Mouse (Mus musculus) neutrophil, adult 59 days (primary cell): ENCODE measurements around the gene Sult2b1. TPM values are rescaled to one million over a fixed set of nuclear protein-coding genes. Genes with fewer than 3 reads are reported as not detected.

Experiments
- total RNA-seq, 2 experiments: library from RNA; stranded (reverse); gene quantifications; 1 replicate in 1 of 2; 2 replicates in 1 of 2; pipeline ENCODE4 v1.2.4; 2023

Sult2b1 gene
- total RNA-seq, 2 experiments from 2014 or later: not detected

Other genes with a start within 250 kb of the Sult2b1 start
- gene Hsd17b14, start 229.8 kb downstream of the Sult2b1 start, total RNA-seq: not detected
- gene Bcat2, start 214.5 kb downstream of the Sult2b1 start, total RNA-seq: 10 to 100 TPM; 32.2 to 35.8 TPM
- gene Fgf21, start 169.2 kb downstream of the Sult2b1 start, total RNA-seq: not detected
- 1 to 10 TPM in 1 of 2 experiments, not detected in 1; 1.2 TPM for gene Fut1, start 167.4 kb downstream of the Sult2b1 start, total RNA-seq
- gene Izumo1, start 162.9 kb downstream of the Sult2b1 start, total RNA-seq: under 1 TPM in 1 of 2 experiments, not detected in 1; 0.47 TPM
- gene Rasip1, start 157.2 kb downstream of the Sult2b1 start, total RNA-seq: 1 to 10 TPM; 2.6 to 2.7 TPM
- gene Mamstr, start 144.7 kb downstream of the Sult2b1 start, total RNA-seq: under 1 TPM; 0.07 to 0.11 TPM
- gene Fut2, start 118.3 kb downstream of the Sult2b1 start, total RNA-seq: not detected
- not detected for gene Ntn5, start 100.6 kb downstream of the Sult2b1 start, total RNA-seq
- under 1 TPM in 1 of 2 experiments, not detected in 1; 0.18 TPM for gene Sec1, start 90.3 kb downstream of the Sult2b1 start, total RNA-seq
- not detected for gene Car11, start 84.8 kb downstream of the Sult2b1 start, total RNA-seq
- gene Dbp, start 79.6 kb downstream of the Sult2b1 start, total RNA-seq: 1 to 10 TPM; 7.5 to 9.2 TPM
- 100 to 1,000 TPM; 750 to 815 TPM for gene Rpl18, start 69.2 kb downstream of the Sult2b1 start, total RNA-seq
- 10 to 100 TPM; 52.8 to 54.1 TPM for gene Sphk2, start 66.7 kb downstream of the Sult2b1 start, total RNA-seq
- gene Fam83e, start 63.5 kb downstream of the Sult2b1 start, total RNA-seq: under 1 TPM; 0.13 to 0.36 TPM
- gene Spaca4, start 58.9 kb downstream of the Sult2b1 start, total RNA-seq: not detected
- under 1 TPM in 1 of 2 experiments, not detected in 1; 0.22 TPM for gene Lmtk3, start 931 bp downstream of the Sult2b1 start, total RNA-seq
- gene Cyth2, start 29.9 kb upstream of the Sult2b1 start, total RNA-seq: 10 to 100 TPM; 90.5 to 95.6 TPM
- under 1 TPM; 0.22 to 0.40 TPM for gene Kcnj14, start 40.1 kb upstream of the Sult2b1 start, total RNA-seq
- 1 to 10 TPM; 6.7 to 7.6 TPM for gene Grwd1, start 46.3 kb upstream of the Sult2b1 start, total RNA-seq
- 10 to 100 TPM; 68.9 to 69.8 TPM for gene Kdelr1, start 88.1 kb upstream of the Sult2b1 start, total RNA-seq
- under 1 TPM; 0.13 to 0.29 TPM for gene Grin2d, start 93.7 kb upstream of the Sult2b1 start, total RNA-seq
- not detected for gene Syngr4, start 112.0 kb upstream of the Sult2b1 start, total RNA-seq
- 1 to 10 TPM; 4.9 to 7.9 TPM for gene Tmem143, start 112.3 kb upstream of the Sult2b1 start, total RNA-seq
- gene Emp3, start 136.7 kb upstream of the Sult2b1 start, total RNA-seq: 100 to 1,000 TPM; 378 to 437 TPM
- 1 to 10 TPM; 5.2 to 6.6 TPM for gene Ccdc114, start 139.4 kb upstream of the Sult2b1 start, total RNA-seq
- gene Abcc6, start 245.6 kb upstream of the Sult2b1 start, total RNA-seq: not detected
- 10 to 100 TPM; 29.1 to 29.3 TPM for gene Nomo1, start 249.0 kb upstream of the Sult2b1 start, total RNA-seq